Mouse (Mus musculus) CD8-positive naive resting alpha-beta T cell, adult 2 months (primary cell): ENCODE data around the gene Cog2.

Experiments
- DNase-seq, 2 experiments: peaks; one replicate each; pipeline ENCODE4 v3.0.0; 2022; ENCODE audit warnings: low read depth in 2 of 2, low spot score in 2 of 2

The Cog2 gene

GRCm38 (mm10) chr8:124516525-124516924 lies 4.0 kb upstream of the Cog2 start:
- DNase-seq: no peak

- DNase-seq: no peak
Measured at GRCm38 (mm10) chr8:124517142-124517541, 3.4 kb upstream of the Cog2 start.

- no peak for DNase-seq
Measured at GRCm38 (mm10) chr8:124521946-124522345, 1.4 kb downstream of the Cog2 start.

GRCm38 (mm10) chr8:124526261-124526660 lies 5.7 kb downstream of the Cog2 start:
- no peak for DNase-seq

DNA sequence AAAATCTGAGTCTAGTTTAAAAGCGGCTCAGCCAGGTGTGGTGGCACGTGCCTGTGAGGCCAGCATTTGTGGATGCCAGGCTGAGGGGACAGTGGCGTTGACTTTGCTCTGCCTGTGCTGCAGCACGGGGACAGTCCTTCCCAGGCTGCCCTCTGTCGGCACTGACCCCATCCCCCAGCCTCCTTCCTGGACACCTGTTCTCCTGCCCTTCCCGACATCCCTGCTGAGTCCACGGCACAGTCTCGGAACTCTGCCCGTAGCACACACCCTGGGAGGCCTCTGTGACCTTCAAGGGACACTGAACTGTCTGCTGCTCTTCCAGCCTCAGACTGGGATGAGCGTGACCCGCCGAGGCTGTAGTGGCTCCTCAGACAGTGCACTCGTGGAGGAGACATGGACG lies 9.5 kb downstream of the Cog2 start:
- no peak for DNase-seq

DNA sequence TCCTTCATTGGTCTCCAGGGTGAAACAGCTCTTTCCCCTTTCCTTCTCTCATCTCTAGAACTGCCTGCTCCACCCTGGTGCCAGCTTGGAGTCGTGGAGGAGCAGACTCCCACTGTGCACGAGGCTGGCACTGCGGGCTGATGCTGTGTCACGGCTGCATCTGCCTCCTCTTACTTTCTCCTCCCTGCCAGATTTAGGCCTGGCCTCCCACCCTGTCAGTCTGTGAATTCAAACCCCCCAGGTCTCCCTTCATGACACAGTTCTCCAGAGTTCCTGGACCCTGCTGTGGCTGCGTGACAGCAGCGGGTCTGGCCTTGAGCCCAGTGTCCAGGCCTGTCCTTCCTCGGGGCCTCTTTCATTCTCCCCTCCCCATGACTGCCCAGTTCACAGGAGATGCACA lies 10.0 kb downstream of the Cog2 start:
- DNase-seq: no peak

DNA sequence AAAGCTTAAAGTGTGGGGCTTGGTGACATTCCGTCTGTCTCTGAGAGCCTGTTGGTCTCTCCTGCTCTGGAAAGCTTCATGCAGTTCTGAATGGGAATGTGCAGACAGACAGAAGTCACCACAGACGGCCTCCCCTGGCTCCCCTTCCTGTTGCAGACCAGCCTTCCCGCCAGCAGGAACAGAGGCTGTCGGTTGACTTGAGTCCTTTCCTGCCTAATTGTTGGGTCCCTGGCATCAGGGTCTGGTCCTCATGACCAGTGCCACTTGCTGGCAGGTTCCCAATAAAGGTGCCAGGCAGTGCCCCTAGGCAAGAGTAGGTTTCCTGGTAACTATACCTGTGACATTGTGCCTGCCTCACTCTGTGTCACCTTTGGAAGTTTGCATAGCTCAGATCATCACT lies 10.4 kb downstream of the Cog2 start:
- no peak for DNase-seq

- no peak for DNase-seq
Measured at GRCm38 (mm10) chr8:124532626-124533025, 12.1 kb downstream of the Cog2 start.

GRCm38 (mm10) chr8:124535451-124535850 lies 14.9 kb downstream of the Cog2 start:
- no peak for DNase-seq

DNA sequence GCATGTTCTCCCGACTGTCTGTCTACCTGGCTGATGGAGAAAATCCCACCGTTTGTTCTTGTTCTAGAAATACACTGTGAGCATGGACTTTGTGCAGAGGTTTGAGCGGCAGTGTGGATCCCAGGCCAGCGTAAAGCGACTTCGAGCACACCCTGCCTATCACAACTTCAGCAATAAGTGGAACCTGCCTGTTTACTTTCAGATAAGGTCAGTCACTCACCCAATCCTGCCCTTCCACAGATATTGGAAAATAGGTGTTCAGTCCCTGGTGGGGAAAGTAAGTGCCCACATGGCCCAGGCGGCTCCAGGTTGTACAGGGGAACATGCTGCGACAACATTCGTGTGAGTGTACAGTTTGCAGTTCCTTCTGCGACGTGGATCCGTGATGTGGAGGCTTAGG lies 20.3 kb downstream of the Cog2 start:
- no peak for DNase-seq

- DNase-seq: no peak
Measured at GRCm38 (mm10) chr8:124542001-124542400, 21.4 kb downstream of the Cog2 start.

GRCm38 (mm10) chr8:124543272-124543671 lies 22.7 kb downstream of the Cog2 start:
- no peak for DNase-seq

GRCm38 (mm10) chr8:124546371-124546770 lies 25.8 kb downstream of the Cog2 start:
- no peak for DNase-seq

DNA sequence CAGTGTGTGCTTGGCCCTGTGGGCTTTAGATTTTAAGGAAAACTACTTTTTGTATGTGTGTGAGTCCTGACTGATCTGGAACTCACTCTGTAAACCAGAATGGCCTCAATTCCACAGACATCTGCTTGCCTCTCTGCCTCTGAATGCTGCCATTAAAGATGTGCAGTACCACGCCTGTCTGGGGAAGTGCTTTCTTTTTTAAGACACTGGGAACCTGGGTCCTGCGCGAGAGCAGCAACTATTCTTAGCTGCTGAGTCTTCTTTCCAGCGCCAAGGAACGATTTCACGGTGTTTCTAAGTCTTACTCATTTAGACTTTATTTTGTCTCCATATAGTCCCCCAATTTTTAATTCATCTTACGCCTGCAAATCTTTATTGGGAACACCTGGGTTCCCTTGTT lies 26.2 kb downstream of the Cog2 start:
- DNase-seq: no peak

DNA sequence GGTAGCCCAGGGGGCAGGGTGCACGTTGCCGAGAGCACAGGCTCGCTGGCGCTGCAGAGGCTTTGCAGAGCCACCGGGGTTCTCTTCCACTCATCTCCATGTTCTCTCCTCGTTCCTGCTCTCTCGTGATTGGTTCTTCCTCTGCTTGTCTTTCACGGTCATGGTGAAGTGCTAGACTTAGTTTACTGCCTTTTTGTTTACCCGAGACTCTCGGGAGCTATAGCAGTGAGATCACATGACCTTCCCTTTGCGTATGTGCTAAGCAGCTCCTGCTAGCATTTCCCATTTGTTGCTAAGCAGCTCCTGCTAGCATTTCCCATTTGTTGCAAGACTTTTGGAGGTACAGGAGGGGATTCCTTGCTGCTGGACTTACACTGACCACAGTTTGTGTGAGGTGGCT lies 26.7 kb downstream of the Cog2 start:
- DNase-seq: no peak

DNA sequence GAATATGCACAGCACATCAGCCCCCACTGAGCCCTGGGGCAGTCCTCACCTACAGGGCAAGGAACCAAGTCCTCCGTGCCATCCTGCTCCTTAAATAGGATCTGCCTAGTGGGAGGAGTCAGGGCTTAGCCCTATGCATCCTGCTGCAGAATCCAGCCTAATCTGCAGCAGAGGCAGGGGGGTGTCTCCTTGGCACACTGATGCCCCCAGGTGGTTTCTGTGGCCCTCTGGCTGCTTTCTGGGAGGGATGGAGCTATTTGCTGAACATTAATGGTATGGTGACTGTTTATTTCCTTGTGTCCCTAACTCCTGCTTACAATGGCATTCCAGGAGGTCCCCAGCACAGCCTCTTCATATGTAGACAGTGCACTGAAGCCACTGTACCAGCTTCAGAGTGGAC lies 27.6 kb downstream of the Cog2 start:
- no peak for DNase-seq

GRCm38 (mm10) chr8:124551011-124551661 lies 30.6 kb downstream of the Cog2 start:
- no peak for DNase-seq

DNA sequence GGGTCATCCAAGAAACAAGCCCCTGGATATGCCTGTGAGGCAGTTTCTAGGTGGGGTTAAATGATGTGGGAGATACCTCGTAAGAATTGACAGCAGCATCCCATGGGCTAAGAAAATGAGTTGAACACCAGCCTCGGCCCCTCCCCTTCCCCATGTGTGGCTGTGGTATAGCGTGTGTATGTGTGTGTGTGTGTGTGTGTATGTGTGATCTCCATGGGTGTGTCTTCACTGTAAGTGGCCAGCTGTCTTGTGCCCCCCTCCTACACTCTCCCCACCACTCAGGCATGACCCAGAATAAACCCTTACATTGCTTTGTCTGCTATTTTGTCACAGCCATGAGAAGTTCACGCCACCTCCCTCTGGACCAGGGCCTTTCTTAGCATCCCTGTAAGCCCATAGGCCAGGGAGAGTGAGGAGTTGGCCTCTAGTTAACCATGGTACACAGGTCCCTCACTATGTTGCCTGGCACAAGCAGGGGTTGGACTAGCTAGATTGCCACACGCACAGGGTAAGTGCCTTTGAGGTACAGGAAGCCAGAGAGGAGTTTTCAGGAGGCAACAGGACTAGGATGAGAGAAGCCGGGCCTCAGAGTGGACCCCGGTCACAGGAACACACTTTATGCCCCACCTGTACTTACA lies 34.7 kb downstream of the Cog2 start:
- DNase-seq: no peak

GRCm38 (mm10) chr8:124556164-124556563 lies 35.6 kb downstream of the Cog2 start:
- no peak for DNase-seq

- DNase-seq: no peak
Measured at GRCm38 (mm10) chr8:124556658-124557057, 36.1 kb downstream of the Cog2 start.

GRCm38 (mm10) chr8:124557476-124557875 lies 36.9 kb downstream of the Cog2 start:
- DNase-seq: no peak

DNA sequence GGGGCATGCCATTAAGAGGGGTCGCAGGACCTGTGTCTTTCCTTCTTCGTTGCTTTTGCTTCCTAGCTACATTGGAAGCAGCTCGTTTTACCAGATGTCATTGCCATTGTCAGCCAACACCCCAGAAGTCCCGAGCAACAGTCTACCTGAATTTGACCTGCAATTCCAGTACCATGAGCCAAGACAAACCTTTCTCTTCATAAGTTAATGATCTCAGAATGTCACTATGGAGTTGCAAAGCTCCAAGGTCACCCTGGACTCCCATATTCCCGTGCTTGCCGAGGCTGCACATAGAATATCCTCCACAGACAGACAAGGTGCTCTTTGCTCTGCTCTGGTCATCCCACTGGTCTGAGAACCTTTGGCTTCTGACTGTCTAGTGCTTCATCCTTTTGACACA lies 46.6 kb downstream of the Cog2 start:
- no peak for DNase-seq

DNA sequence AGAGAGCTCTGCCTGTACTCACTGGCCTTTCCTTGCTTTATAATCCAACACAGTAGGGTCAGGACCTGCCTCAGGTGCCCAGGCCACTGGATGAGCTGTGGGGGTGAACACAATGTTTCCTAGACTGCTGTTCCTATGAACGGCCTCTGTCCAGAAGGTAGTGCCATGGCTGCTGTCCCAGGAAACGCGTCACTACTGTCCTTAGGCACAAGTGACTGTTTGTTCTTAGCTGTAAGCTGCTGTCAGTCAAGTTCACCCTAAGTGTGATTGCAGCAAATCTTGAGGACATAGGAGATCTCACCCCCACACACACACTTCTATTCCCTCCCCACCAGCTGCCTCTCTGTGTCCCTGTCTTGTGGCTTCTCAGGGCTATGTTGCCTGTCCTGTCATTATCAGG lies 47.0 kb downstream of the Cog2 start:
- DNase-seq: no peak
